In the genomic region with DNA sequence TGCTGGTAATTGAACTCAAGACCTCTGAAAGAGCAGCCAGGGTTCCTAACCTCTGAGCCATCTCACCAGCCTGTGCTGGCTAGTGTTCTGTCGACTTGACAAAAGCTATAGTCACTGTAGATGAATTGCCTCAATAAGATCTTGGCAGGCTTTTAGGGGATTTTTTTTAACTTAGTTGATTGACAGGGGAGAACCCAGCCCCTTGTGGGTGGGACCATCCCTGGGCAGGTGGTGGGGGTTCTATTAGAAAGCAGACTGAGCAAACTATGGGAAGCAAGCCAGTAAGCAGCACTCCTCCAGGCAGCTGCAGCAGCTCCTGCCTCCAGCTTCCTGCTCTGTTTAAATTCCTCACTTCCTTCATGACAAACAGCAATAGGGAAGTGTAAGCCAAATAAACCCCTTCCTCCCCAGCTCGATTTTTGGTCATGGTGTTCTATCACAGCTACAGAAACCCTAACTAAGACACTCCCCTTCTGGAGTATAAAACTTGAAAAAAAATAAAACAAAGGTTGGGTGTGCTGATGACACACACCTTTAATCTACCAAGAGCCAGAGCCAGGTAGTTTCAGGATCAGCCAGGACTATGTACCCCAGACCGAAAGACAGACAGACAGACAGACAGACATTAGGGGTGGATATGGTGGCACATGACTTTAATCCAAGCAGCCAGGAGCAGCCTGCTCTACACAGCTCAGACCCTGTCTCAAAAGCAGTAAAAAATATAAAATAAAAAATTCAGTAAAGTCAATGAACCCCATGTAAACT, we compare ENCODE assay signal across 9 mouse cellular contexts. TPM values are rescaled to one million over a fixed set of nuclear protein-coding genes. Genes with fewer than 3 reads are reported as not detected.
DNase-seq lines count a peak whose midpoint lies in the region; ATAC-seq and TF ChIP-seq lines count a peak whose summit lies in the region.
"Had no signal": no experiment of that assay in that cellular context is flagged by ENCODE, and none has a peak within 500 bp of the region (broad histone marks: within the 10 kb centered on the region; RNA-seq: fewer than 3 reads in every experiment).

No protein-coding gene starts in this region.

- no peak overlapping the region for H3K9ac ChIP-seq in heart, embryonic 11.5 days (ENCODE audit: low read depth, low read length)
- H3K9ac ChIP-seq in MEL (ENCODE audit: control insufficient read depth, low read depth, low read length, poor library complexity, severe bottlenecking), result no peak overlapping the region
- no peak overlapping the region for H3K9ac ChIP-seq in forebrain, embryonic 14.5 days (ENCODE audit: low read length)
- H3K9ac ChIP-seq: heart, embryonic 13.5 days had no signal

- no peak overlapping the region for H3K4me3 ChIP-seq in heart, embryonic 11.5 days (ENCODE audit: low read depth, low read length)
- H3K4me3 ChIP-seq in MEL (ENCODE audit: control insufficient read depth in 1 of 2, insufficient read depth in 1 of 2, low read depth in 2 of 2, low read length in 2 of 2), result no peak overlapping the region
- no peak overlapping the region for H3K4me3 ChIP-seq in forebrain, embryonic 14.5 days (ENCODE audit: low read depth, low read length)
- H3K4me3 ChIP-seq: heart, embryonic 13.5 days had no signal

- no peaks in the 10 kb centered on the region for H3K27me3 ChIP-seq in heart, embryonic 11.5 days (ENCODE audit: control insufficient read depth, insufficient read depth, low read length)
- no peaks in the 10 kb centered on the region for H3K27me3 ChIP-seq in MEL (ENCODE audit: control insufficient read depth in 1 of 2, insufficient read depth in 2 of 2, low read length in 2 of 2)
- no peaks in the 10 kb centered on the region for H3K27me3 ChIP-seq in forebrain, embryonic 14.5 days (replicated peaks; ENCODE audit: control insufficient read depth, insufficient read depth, low read length)
- H3K27me3 ChIP-seq: heart, embryonic 13.5 days had no signal

- H3K27ac ChIP-seq in heart, embryonic 11.5 days (ENCODE audit: low read depth, low read length), result no peak overlapping the region
- H3K27ac ChIP-seq in MEL (ENCODE audit: control insufficient read depth, low read depth, low read length), result no peak overlapping the region
- no peak overlapping the region for H3K27ac ChIP-seq in forebrain, embryonic 14.5 days (ENCODE audit: low read depth, low read length)
- H3K27ac ChIP-seq: heart, embryonic 13.5 days had no signal

- peaks cover 43% of the 10 kb centered on the region for H3K79me2 ChIP-seq in MEL (ENCODE audit: control insufficient read depth, insufficient read depth, low read length, poor library complexity)

- no peak for ATAC-seq in heart, embryonic 11.5 days (replicated peaks; ENCODE audit: insufficient number of reproducible peaks, low FRiP score, low TSS enrichment)
- peak; percentile 92 for ATAC-seq in forebrain, embryonic 14.5 days

- TF ChIP-seq EP300 in MEL (IDR thresholded peaks at IDR 0.05; ENCODE audit: low read depth in 1 of 2, low read length in 2 of 2), result no peak

- peaks cover 6% of the 10 kb centered on the region; the same call in 1 of the 2 replicates for H3K4me1 ChIP-seq in heart, embryonic 11.5 days (ENCODE audit: control insufficient read depth, insufficient read depth, low read length)
- H3K4me1 ChIP-seq in MEL (ENCODE audit: control insufficient read depth in 1 of 2, insufficient read depth in 2 of 2, low read length in 2 of 2), result 0 out of 4 replicates have a peak, but pooled peaks cover 0 to 3% of the 10 kb centered on the region in 2 experiments
- H3K4me1 ChIP-seq in forebrain, embryonic 14.5 days (ENCODE audit: control insufficient read depth, insufficient read depth, low read length), result no peaks in the 10 kb centered on the region

- peak; percentile 60 to 77 for DNase-seq in heart, adult 18-20 months
- DNase-seq in MEL (ENCODE audit: low read depth, low spot score), result peak; percentile 30
- peak; percentile 82 for DNase-seq in forebrain, embryonic 14.5 days (ENCODE audit: low spot score)
- DNase-seq in kidney, adult 9 months, result peak; percentile 40
- DNase-seq in lung, postnatal 4 days, result peak; percentile 58 to 75
- no peak for DNase-seq in spleen, postnatal 14 days (ENCODE audit: low spot score in 2 of 2)
- no peak for DNase-seq in T-cell, adult 2 months (ENCODE audit: low spot score)

- peaks cover 3% of the 10 kb centered on the region; the same call in 1 of the 2 replicates for H3K36me3 ChIP-seq in heart, embryonic 11.5 days (ENCODE audit: control insufficient read depth, insufficient read depth, low read length)
- H3K36me3 ChIP-seq in MEL (ENCODE audit: control insufficient read depth in 1 of 2, insufficient read depth in 2 of 2, low read length in 2 of 2), result peaks cover 3 to 11% of the 10 kb centered on the region in 2 experiments; a peak in 2 of 4 replicates
- peaks cover 25% of the 10 kb centered on the region for H3K36me3 ChIP-seq in forebrain, embryonic 14.5 days (ENCODE audit: control insufficient read depth, insufficient read depth, low read length)

- H3K4me2 ChIP-seq in heart, embryonic 11.5 days, result no peak overlapping the region
- H3K4me2 ChIP-seq in forebrain, embryonic 14.5 days (ENCODE audit: low read length), result no peak overlapping the region
- H3K4me2 ChIP-seq: heart, embryonic 13.5 days had no signal

- 78% methylated on average over 3 of the region's 3 CpGs for WGBS in heart, embryonic 11.5 days (ENCODE audit: insufficient replicate concordance)
- WGBS in forebrain, embryonic 14.5 days, result 66% methylated on average over 3 of the region's 3 CpGs

- no peak for TF ChIP-seq CTCF in MEL (IDR thresholded peaks at IDR 0.05 in 2 of 3, conservative IDR thresholded peaks at IDR 0.05 in 1 of 3; ENCODE audit: control insufficient read depth in 1 of 3, insufficient read depth in 1 of 3, low read depth in 2 of 3, low read length in 3 of 3, poor library complexity in 1 of 3, severe bottlenecking in 1 of 3)

- TF ChIP-seq RAD21 in MEL (IDR thresholded peaks at IDR 0.05; ENCODE audit: low read depth, low read length), result no peak

- H3K9me3 ChIP-seq in heart, embryonic 11.5 days (replicated peaks; ENCODE audit: control insufficient read depth, low read length), result no peaks in the 10 kb centered on the region
- no peaks in the 10 kb centered on the region for H3K9me3 ChIP-seq in MEL (replicated peaks; ENCODE audit: insufficient read depth, low read length)
- no peaks in the 10 kb centered on the region for H3K9me3 ChIP-seq in forebrain, embryonic 14.5 days (replicated peaks; ENCODE audit: control insufficient read depth, low read length)

- TF ChIP-seq POLR2A in MEL (IDR thresholded peaks at IDR 0.05; ENCODE audit: control insufficient read depth in 1 of 2, insufficient read depth in 1 of 2, low read depth in 1 of 2, low read length in 2 of 2, poor library complexity in 1 of 2), result no peak

TF ChIP-seq in MEL, 35 proteins besides CTCF, POLR2A, EP300 and RAD21:
- TF ChIP-seq ZKSCAN1 (IDR thresholded peaks at IDR 0.05; ENCODE audit: low read depth, low read length) (no peak), TCF12 (IDR thresholded peaks at IDR 0.05; ENCODE audit: low read depth, low read length) (no peak), E2F4 (IDR thresholded peaks at IDR 0.05; ENCODE audit: borderline replicate concordance, low read depth, low read length) (no peak), TAL1 (IDR thresholded peaks at IDR 0.05; ENCODE audit: low read length) (no peak), MAFK (IDR thresholded peaks at IDR 0.05; ENCODE audit: borderline replicate concordance, low read depth, low read length) (no peak), POLR2AphosphoS2 (IDR thresholded peaks at IDR 0.05; ENCODE audit: low read length) (no peak), RCOR1 (IDR thresholded peaks at IDR 0.05; ENCODE audit: low read depth, low read length) (no peak), BHLHE40 (IDR thresholded peaks at IDR 0.05; ENCODE audit: borderline replicate concordance, low read depth, low read length) (no peak), SIN3A (IDR thresholded peaks at IDR 0.05; ENCODE audit: low read length) (no peak), MYB (IDR thresholded peaks at IDR 0.05; ENCODE audit: low read depth, low read length) (no peak), POLR2AphosphoS5 (IDR thresholded peaks at IDR 0.05; ENCODE audit: borderline replicate concordance, low read depth, low read length) (no peak), UBTF (IDR thresholded peaks at IDR 0.05; ENCODE audit: borderline replicate concordance, insufficient read depth, low read depth, low read length) (no peak), GABPA (IDR thresholded peaks at IDR 0.05; ENCODE audit: low read depth, low read length) (no peak), HCFC1 (IDR thresholded peaks at IDR 0.05; ENCODE audit: low read depth, low read length) (no peak), MYC (IDR thresholded peaks at IDR 0.05; ENCODE audit: low read depth, low read length) (no peak), ZNF384 (IDR thresholded peaks at IDR 0.05; ENCODE audit: low read depth, low read length) (no peak), JUND (IDR thresholded peaks at IDR 0.05; ENCODE audit: low read depth, low read length) (no peak), ZMIZ1 (IDR thresholded peaks at IDR 0.05; ENCODE audit: low read depth, low read length) (no peak), ZC3H11A (IDR thresholded peaks at IDR 0.05; ENCODE audit: low read depth, low read length) (no peak)

RNA-seq across cellular contexts. Expression of gene Elf2, which starts 13.6 kb away (rescaled TPM):
- 10 to 100 TPM; 54.7 to 57.0 TPM for total RNA-seq in heart, adult 18-20 months (2021)
- 44.5 and 48.2 TPM in 2 replicates for polyA plus RNA-seq in heart, embryonic 11.5 days (2014; fragmentation: Nextera tagmentation; extraction: Ambion mirVana)
- total RNA-seq in MEL (2012; rRNA removed), result 46.5 and 50.2 TPM in 2 replicates
- 10 to 100 TPM; 38.0 to 53.3 TPM for polyA plus RNA-seq in MEL (2012; ENCODE audit: insufficient read depth in 1 of 2, insufficient read length in 2 of 2, low read depth in 1 of 2, low replicate concordance in 2 of 2, missing spikeins in 1 of 2)
- polyA plus RNA-seq in forebrain, embryonic 14.5 days (2014; fragmentation: Nextera tagmentation; extraction: Ambion mirVana), result 37.2 and 49.9 TPM in 2 replicates

Comparison
In these comparisons a context has a peak if more than half of its experiments do, and no peak if none do; other contexts are left out.
1. DNase-seq: peak in heart, adult 18-20 months (2 of 2), MEL (single experiment), forebrain, embryonic 14.5 days (single experiment), kidney, adult 9 months (single experiment) and lung, postnatal 4 days (2 of 2); none in spleen, postnatal 14 days (0 of 2) and T-cell, adult 2 months (single experiment).